Mouse (Mus musculus): ENCODE data around the gene Adcy9.
"Not testable (repeated sequence)": the region's sequence is repeated elsewhere in the genome, so short reads cannot be mapped to it uniquely, and the experiment has no call there.

Gene Adcy9

DNA sequence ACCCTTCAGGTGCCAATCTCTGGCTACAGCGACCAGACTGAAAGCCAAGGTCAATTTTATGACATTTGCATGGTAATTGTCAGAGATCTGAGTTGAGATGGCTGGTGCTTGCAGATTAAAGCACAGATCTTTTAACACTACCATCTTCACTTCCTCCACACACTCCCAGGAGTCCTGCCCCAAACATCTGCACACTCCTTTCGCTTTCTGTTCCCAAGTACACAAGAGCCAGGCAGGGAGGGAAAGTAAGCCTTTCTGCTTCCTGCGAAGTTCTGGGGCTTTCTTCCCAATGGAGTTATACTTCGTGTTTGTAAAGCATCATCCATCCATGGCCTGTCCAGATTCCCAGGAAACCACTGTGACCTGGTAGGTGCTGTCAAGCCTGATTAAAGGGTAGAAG lies 38.8 kb downstream of the Adcy9 start:
- DNase-seq = peak; percentile 39 to 44

DNA sequence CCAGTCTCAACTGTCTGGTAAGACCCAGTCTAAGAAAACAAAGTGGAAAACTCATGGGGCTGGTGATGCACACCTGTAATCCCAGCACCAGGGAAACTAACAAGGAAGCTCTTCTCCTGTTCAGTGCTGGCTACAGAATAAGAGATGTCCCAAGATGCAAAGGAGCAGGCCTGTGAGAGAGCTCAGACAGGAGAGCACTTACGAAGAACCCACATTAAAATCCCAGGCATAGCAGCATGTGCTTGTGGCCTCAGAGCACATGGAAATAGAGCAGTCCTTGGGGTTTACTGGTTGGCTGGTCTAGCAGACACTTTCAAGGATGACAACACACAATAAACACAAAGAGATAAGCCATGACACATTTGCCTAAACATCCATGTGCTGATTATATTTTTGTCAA lies 41.5 kb downstream of the Adcy9 start:
- DNase-seq = no peak

DNA sequence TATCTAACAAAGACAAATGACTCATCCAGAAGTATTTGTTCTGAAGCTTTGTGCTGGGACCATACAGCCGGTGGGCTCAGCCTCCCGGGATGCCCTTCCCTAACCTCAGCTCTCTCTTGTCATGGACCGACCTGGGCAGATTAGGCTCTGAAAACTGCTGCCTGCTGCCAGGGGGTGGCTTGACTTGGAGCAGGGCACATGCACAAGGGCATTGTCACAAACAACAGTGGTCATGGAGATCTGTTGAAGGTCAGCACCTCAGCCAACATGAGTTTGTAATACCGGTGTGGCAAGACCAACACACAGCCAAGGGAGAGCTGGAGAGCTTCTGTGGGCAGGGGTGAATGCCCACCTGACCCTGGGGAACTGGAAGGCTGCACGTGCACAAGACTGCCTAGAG lies 42.7 kb downstream of the Adcy9 start:
- no peak for DNase-seq

DNA sequence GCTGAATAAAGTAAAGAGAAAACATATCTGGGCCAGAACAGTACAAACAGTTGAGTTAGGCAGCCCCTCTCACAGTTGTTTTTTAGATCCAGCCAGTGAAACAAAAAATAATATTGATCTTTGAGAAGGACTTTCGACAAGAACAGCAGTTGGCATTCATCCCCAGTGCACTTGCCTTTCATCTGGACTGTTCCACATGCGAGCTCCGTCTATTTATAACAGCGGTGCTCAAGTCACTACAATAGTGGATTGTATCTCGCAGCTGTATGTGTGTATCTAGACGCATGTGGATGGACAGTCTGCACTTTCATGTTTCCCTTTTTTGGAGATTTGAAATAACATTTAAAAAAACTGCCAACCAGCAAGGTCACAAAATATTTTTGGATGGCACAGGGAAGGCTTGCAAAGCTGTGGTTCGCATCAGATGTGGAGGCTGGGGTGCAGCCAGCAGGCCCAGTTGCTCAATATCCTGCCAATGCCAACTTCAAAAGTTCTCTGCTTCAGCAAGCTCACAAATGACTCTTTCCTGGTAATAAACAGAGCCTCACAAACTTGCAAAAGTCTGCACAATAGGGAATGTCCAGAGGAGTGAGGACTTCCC lies 45.4 kb downstream of the Adcy9 start:
- no peak for DNase-seq

DNA sequence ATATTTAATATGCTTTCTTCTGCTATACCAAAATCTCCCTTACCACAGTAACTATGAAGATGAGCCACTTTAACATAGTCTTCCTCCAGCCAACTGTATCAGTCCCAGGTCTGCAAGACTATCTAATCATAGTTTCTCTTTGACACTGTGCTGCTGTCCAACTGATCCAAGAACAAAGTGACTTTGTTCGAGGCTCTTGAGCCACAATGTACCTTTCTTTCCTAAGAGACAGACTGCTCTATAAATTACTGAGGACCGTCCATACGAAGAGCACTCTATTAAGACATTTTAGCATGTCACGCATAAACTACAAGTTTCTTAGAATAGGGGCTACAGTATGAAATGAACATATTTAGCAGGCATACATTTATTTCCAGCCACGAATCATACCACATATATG lies 46.0 kb downstream of the Adcy9 start:
- no peak for DNase-seq

DNA sequence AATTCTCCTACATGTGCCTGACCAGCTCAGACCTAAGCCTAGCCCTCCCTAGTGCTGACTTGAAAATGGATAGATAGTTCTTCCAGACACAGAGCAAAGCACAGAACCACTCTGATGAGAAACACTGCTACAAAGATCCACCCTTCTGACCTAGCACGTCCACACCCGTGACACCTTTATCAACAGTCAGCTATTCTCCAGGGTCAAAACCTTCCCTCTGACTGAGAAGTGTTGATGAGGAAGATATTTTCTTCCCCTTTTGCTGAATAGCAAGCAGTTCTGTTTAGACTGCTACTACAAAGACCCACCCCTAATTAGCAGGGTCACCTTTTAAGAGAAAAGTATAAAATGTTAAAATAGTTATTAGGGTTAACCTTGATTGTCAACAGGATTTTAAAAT lies 49.3 kb downstream of the Adcy9 start:
- DNase-seq = no peak

DNA sequence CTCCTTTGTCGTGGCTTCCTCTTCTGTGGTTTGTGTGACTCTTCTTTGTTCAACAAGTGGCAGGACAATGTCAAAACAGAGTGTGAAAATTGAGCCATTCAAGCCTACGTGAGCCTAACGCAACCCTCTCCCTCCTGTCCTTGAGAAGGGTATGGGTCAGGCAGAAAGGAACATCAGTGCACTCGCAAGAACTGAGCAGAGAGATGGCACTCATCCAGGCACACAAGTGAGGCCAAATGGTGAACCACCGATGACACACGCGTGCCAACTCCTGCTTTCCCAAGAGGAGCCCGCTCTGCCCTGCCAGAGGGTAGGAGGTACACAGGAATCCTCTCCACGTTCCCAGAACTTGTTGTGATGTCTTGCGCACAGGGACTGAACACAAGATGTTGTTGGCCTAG lies 50.2 kb downstream of the Adcy9 start:
- DNase-seq = peak; percentile 22 to 57

DNA sequence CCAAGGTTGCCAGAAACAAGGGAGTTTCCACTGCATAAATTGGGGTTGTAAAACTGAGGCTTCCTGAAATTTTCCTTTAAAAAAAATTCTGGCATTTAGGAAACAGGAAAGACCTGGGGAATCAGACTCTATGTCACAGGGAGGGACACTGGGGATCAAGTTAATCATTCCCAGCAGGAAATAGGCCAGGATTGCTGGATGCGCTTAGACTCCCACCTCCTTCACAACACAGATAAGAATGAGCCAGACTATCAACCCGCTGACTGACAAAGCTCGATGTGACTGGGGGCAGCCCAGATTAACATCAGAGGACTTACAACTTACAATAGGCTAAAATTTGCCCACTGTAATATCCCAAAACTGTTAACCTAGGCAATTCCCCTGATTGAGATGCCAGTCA lies 52.4 kb downstream of the Adcy9 start:
- peak; percentile 30 to 36 for DNase-seq

DNA sequence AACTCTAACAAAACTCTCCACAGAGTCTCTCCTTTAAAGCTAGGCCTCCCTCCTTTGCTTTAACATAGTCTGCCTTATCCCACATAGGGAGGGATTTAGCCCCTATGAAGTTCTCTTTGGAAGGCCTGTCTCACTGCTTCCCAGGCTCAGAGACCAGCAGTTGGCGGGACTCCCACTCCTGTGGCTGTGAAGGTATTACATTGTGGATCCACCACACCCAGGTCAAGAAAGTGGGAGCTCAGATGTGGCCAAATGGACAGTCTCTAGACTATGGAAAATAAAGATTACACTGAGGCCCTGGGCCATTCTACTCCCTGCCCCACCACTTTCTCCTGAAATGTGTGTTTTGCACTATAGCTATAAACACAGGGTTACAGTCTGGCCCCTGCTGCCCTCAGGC lies 53.0 kb downstream of the Adcy9 start:
- peak in 1 of 2 experiments; percentile 19 for DNase-seq

DNA sequence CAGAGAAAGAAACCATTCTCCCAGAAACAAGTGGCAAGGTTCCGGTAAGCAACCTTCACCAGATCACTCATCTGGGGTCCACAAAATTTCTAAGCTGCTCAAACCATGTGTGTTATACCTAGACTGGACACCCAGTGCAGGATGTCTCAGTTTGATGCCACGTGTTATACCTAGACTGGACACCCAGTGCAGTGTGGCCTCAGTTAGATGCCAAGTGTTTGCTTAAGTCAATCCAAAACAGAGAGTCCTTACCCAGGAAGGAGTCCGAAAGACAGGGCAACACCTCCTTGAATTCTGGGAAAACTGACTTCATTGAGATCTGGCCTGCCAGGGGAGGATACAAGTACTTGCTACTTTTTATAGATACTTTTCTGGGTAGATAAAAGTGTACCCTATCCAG lies 53.6 kb downstream of the Adcy9 start:
- no peak for DNase-seq

DNA sequence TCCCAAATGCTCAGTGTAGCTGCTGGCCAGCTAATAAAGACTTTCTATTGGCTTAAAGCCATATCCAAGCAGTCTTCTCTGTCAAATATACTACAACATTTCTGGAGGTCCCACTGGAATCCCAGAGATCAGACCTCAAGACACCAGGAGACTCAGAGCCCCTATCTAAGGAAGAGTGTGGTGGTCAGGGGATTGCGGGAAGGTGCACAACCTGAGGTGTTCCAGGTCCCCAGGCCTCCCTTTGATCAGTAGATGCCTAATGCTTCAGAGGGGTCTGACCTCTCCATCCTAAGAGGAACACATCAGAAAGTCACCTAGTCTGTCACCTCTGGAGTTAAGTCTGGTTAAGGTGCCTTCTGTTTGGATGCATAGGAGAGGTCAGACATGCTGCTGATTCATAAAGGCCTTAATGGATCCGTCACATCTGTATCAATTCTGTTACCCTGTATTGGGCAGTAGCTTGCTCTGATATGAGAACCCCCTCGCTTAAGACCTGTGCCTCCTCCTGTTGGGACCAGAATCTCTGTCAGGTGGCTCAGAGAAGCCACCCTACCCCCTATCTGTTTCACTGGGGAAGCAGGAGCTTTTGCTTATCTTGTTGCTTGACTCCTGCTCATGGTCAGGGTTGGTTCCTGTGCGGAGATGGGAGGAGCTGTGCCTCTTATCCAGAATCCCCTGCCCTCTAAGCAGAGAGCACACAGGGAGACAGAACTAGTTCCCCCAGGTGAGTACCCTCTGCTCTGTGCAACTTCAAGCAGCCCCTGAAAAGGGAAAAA lies 56.8 kb downstream of the Adcy9 start:
- no peak for DNase-seq

DNA sequence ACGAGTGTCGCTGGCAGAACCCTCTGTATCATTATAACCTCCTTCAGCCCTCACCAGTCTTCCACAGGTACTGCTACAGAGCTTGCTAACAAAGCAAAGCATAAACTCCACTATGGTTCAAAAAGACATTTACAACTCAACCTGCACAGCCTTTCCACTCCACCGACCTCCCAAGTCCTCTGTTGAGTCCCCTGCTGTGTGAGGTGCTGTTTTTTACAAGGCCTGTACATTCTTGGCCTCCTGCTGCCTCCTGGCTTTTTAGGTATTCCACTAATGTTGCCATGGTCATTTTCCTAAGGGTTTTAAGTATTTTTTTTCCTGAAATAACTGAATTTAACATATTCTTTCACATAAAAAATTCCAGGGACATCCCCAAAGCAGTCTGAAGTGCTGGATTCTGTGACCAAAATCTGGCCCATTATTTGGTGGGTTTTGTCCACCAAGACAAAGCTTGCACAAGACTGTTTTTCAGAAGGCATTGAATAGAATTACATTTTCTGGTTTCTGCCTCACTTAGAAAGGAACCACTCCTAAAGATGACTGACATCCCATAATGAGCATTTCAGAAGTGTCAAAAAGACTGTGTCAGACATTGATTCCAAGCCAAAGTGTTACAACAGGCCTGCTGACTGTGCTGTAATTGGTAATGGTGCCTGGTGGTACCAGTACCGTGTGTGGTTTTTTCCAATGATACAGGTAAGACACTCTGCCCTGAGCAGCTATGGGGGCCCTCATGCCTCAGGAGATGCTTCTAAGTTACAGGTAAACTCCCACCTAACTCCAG lies 64.8 kb downstream of the Adcy9 start:
- DNase-seq = no peak

DNA sequence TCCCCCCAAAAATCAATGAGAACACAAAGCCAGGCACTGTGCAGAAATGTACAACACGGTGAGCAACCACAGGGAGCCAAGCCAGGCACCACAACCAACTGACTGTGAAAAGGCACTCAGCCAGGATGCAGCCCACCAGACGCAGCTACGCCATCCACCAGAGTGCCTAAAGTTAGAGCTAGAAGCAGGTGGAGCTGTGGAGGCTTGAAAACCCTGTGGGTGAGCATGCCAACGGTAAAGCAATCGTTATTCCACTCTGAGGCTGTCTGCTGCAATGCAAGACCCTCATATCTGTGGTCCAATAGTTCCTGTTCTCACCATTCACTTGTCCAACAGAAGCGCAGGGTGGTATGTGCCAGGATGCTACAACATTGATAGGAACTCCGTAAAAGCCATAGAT lies 77.7 kb downstream of the Adcy9 start:
- DNase-seq = no peak

DNA sequence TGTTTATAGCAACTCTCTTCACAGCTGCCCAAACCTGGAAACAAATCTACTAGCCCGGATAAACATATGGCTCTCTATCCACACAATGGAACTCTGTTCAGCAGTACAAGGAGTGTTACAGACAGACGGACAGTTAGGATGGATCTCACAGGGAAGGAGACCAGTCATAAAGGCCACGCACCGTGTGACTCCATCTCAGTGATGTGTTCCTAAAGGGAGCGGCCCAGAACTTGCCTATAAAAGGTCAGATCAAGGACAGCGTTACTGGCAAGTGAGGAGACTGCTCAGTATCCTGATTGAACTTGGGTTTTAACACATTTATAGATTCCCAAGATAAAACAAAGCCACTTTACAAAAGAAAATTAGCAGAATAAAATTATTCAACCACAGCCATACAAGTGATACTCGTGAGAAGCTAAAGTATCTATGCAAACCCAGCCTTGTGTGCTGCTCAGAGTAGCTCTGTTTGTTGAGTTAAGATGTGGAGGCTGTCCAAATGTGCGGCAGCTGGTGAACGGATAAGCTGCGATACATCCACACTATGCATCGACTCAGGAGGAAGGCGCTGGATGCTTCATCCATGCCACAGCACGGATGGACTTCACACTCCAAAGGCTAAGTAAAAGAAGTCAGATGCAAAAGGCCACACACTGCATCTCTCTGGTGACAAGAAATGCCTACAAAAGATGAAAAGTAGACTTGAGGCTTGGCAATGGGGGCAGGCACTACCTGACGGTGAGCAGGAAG lies 78.8 kb downstream of the Adcy9 start:
- no peak for DNase-seq

DNA sequence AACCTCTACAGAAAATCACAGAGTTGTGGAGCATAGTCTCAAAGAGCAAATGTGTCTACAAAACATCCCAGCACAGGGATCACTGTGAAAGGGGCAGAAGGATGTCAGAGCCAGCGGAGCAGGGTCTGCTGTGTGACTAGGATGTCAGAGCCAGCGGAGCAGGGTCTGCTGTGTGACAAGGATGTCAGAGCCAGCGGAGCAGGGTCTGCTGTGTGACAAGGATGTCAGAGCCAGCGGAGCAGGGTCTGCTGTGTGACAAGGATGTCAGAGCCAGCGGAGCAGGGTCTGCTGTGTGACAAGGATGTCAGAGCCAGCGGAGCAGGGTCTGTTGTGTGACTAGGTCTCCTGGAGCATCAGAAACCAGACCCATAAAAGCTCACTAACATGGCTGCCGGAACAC lies 81.1 kb downstream of the Adcy9 start:
- not testable (repeated sequence) for DNase-seq

DNA sequence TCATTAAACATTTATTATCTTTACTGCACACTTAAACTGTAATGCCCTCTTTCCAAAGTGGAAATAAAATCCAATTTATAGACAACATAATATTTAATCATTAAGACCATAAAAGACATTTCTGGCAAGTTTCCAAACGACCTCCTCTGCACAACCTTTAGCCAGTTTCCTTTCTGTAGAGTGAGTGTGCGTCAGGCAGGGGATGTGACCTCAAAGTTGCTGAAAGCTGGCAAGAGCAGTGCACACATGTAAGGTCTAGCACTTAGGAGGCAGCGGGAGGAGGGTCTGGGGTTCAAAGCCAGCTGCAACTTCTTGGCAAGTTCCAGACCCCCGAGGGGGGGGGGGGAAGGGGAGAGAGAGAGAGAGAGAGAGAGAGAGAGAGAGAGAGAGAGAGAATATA lies 83.0 kb downstream of the Adcy9 start:
- DNase-seq = no peak

DNA sequence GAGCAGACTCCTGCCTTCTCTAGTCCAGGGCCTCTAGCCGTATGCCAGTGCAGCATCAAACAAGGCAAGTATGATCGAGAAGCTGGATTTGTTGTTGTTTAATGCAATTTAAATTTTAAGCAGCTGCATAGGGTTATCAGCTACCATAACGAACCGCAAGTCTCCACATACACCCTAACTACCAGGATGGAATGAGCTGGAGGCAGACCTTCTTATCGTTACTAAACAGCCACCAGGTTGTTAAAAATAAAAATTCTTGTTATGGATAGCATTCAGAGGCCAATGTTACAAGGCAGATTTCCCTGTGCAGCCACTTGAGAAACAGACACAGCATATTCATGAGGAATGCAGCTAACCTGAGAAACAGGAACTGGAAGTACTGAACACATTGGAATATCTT lies 86.5 kb downstream of the Adcy9 start:
- DNase-seq = no peak

DNA sequence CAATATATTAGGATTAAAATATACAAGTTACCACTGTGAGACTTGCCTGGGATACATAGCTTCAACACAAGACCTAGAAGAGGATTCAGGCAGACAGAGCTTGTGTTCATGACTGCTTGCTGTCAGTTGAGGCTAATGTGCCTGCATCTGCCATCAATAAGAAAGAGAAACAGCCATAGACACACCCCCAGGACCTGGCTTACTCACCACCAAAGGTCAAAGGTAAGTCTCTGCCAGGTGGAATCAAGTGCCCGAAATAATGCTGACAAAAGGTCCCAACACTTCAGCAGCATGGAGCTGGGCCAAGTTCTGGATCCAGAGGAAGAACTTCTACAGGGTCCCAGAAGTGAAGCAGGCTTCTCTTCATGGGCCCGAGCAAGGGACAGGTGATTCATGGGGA lies 86.9 kb downstream of the Adcy9 start:
- DNase-seq = peak; percentile 10 to 39

DNA sequence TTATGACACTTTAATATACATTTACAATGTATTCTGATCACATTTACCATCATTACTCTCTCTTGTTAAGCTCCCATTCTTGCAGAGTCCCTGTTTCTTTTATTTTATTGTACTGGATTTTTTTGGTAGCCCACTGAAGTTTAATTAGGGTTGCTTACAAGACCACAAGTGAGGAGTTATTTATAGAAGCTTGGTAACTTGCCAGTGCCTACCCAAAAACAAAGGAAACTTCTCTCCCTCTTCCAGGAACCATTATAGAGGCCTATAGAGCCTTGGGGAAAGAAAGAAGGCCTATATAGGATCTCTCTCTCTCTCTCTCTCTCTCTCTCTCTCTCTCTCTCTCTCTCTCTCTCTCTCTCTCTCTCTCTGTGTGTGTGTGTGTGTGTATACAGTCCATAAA lies 93.2 kb downstream of the Adcy9 start:
- DNase-seq = no peak

DNA sequence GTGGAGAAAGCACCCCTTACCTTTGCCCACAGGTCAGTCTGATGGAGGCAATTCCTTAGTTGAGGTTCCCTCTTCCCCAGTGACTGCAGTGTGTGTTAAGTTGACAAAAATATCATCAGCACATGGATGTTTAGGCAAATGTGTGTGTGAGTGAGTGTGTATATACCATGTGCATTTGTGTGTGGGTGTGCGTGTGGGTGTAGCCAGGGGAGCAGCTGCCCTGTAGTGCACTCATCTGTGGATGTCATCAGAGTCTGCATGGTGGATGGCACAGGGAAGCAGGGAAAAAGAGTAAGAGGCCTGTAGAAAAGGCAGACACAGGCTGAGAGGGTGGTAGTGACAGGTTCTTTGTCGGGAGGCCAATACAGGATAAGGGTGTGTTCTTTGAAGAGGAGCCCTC lies 94.5 kb downstream of the Adcy9 start:
- DNase-seq = no peak

DNA sequence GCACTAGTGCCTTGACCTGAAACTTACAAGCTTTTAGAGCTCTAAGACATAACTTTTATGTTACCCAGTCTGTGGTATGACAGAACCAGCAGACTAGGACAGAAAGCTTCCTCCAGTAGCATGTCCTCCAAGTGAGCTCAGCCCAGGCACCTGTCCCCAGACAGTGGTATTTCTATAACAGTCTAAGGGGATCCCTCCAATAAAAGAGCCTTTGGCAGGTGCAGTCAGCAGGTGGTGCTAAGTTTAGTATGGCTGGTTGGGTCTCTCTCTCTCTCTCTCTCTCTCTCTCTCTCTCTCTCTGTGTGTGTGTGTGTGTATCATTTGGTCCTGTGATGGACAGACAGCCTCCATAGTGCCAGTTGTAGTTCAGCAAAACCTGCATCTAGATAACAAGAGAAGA lies 95.3 kb downstream of the Adcy9 start:
- no peak for DNase-seq

DNA sequence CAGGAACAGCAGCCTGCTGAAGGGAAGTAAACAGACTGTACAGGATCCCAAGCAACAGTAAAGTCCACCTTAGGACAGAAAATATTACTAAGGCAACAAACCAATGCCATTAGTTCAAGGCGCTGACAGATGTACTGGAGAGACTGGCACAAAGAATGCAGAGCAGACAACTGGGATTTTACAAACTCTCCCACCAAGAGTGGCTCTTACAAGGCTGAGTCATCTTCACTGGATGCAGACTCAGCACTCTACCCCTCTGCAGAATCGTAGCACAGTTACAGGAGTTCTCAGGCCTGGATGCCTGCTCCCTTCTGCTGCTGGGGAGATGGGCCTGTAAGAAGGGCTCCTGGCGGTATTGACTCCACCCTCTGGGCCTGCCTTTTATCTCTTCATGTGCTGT lies 99.4 kb downstream of the Adcy9 start:
- no peak for DNase-seq

DNA sequence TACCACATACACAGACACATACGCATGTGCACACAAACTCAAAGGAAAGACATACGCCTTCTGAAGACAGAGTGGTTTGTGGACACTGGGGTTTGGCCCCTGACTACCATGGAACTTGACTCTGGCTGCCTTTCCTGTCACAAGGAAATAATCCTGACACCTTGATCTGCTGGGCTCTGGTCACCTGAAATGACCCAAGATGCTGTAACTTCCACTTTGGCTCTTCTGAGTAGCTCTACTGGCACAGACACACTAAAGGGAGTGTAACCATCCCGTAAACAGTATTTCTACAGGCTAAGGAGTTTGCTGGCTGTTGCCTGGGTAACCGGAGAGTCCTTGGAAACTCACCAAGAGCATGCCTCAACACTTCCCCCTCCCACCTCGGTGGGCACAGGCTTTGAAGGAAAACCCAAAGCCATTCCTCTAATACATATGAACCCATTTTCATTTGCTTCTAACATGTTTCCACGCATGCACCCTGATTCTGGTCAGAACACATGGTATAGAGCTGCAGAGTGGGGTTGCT lies 102.2 kb downstream of the Adcy9 start:
- DNase-seq = no peak
